Mouse (Mus musculus) hindbrain, embryonic 16.5 days (tissue): Measurements from ENCODE around the gene Zfp280b. TPM values are rescaled to one million over a fixed set of nuclear protein-coding genes. Genes with fewer than 3 reads are reported as not detected.
A peak's percentile ranks its signal among the peaks of the same experiment; 100 is the strongest.

Source experiments
- ATAC-seq: fragments of 200-750 bp; cut with Nextera tagmentation; 2 replicates; pipeline ENCODE4 v1.8.0; 2017; ENCODE audit warnings: moderate TSS enrichment, moderate library complexity
- H3K27ac ChIP-seq: fragments of 300-500 bp; sonication (generic); 2 replicates; pipeline ENCODE4 v1.5.1; 2014; ENCODE audit warnings: low read depth, mild to moderate bottlenecking, control low read depth, low read length, moderate library complexity
- H3K27me3 ChIP-seq: fragments of 300-500 bp; sonication (generic); replicated peaks from 2 replicates; pipeline ENCODE4 v1.6.1; 2014; ENCODE audit warnings: low read length; ENCODE audit not compliant: control insufficient read depth, insufficient read depth
- H3K36me3 ChIP-seq: fragments of 300-500 bp; sonication (generic); 2 replicates; pipeline ENCODE4 v1.6.1; 2014; ENCODE audit warnings: mild to moderate bottlenecking, low read length, moderate library complexity, mixed read lengths; ENCODE audit not compliant: control insufficient read depth, insufficient read depth
- H3K4me1 ChIP-seq: fragments of 300-500 bp; sonication (generic); 2 replicates; pipeline ENCODE4 v1.6.1; 2014; ENCODE audit warnings: low read depth, low read length; ENCODE audit not compliant: control insufficient read depth, insufficient read depth
- H3K4me2 ChIP-seq: fragments of 300-500 bp; sonication (generic); 2 replicates; pipeline ENCODE4 v1.6.1; 2014; ENCODE audit warnings: mild to moderate bottlenecking, low read length, control low read depth, moderate library complexity
- H3K4me3 ChIP-seq: fragments of 300-500 bp; sonication (generic); 2 replicates; pipeline ENCODE4 v1.5.1; 2014; ENCODE audit warnings: mild to moderate bottlenecking, low read length, control low read depth, moderate library complexity
- H3K9ac ChIP-seq: fragments of 300-500 bp; sonication (generic); 2 replicates; pipeline ENCODE4 v1.6.1; 2014; ENCODE audit warnings: low read depth, mild to moderate bottlenecking, control low read depth, low read length, moderate library complexity
- H3K9me3 ChIP-seq: fragments of 300-500 bp; sonication (generic); 2 replicates; pipeline ENCODE4 v1.6.1; 2014; ENCODE audit warnings: mild to moderate bottlenecking, low read length, moderate library complexity; ENCODE audit not compliant: control insufficient read depth
- WGBS: fragments of 180-500 bp; shearing (Covaris S2); extraction: QIAGEN DNeasy Blood & Tissue Kit; methylation state at CpG from one replicate; pipeline ENCODE4 v1.1.7; 2014; 5-methylcytosine and 5-hydroxymethylcytosine counted together
- polyA plus RNA-seq: library from polyadenylated mRNA; unstranded; fragments of >200 nt; fragmentation: Nextera tagmentation; extraction: Ambion mirVana; gene quantifications from 2 replicates; pipeline ENCODE4 v1.2.1, GENCODE M21; 2015

The Zfp280b gene
- polyA plus RNA-seq, 1 experiment from 2014 or later: 10.3 TPM

DNA sequence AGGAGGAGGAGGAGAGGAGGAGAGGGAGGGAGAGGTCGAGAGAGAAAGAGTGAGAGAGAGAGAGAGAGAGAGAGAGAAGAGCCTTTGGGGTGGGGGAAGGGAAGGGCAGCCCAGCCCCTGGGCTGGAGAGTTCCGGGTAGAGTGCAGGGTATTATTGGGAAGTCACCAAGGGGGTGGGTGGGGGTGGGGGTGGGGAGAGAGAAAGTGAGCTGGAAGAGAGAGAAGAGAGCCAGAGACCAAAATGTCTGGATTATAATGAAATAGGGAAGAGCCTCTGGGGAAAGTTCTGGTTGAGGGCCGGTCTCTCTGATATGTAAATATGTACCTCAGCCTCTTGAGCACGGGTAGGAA, 4.5 kb upstream of the Zfp280b start:
- WGBS: 30% methylated on average over 4 of the region's 4 CpGs
- ATAC-seq: no peak
- H3K4me2 ChIP-seq: no peak overlapping the region

DNA sequence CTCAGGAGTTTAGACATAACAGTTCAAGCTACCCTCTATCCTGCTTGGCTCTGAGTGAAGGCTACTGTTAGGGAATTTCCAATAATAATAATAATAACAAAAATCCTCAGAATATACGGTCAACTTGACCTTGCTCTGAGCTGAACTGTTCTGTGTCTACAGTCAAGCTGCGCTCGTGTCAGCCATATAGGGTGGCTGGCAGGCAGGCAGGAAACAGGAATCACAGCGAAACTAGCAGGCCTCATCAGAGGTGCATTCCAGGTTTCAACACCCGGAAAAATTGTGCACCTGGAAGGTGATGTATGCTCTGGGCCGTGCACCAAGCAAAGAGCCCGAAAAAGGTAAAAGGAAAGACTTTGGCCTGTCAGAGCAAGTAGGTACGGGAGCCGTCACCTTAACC, 4.1 kb upstream of the Zfp280b start:
- 76% methylated on average over 9 of the region's 9 CpGs for WGBS
- no peak overlapping the region for H3K27ac ChIP-seq
- no peaks in the 10 kb centered on the region for H3K27me3 ChIP-seq
- ATAC-seq: no peak
- no peak overlapping the region for H3K4me3 ChIP-seq
- H3K36me3 ChIP-seq: no peaks in the 10 kb centered on the region
- H3K4me1 ChIP-seq: peaks cover 7% of the 10 kb centered on the region
- H3K9ac ChIP-seq: no peak overlapping the region
- H3K9me3 ChIP-seq: peaks cover 4% of the 10 kb centered on the region; the same call in 1 of the 2 replicates
- no peak overlapping the region for H3K4me2 ChIP-seq

More for the DNA sequence above, 4.5 kb upstream of the Zfp280b start:
- H3K27me3 ChIP-seq: no peaks in the 10 kb centered on the region
- peaks cover 4% of the 10 kb centered on the region; the same call in 1 of the 2 replicates for H3K9me3 ChIP-seq
- H3K9ac ChIP-seq: no peak overlapping the region
- H3K4me1 ChIP-seq: peaks cover 3% of the 10 kb centered on the region
- H3K36me3 ChIP-seq: no peaks in the 10 kb centered on the region
- H3K27ac ChIP-seq: no peak overlapping the region
- no peak overlapping the region for H3K4me3 ChIP-seq

DNA sequence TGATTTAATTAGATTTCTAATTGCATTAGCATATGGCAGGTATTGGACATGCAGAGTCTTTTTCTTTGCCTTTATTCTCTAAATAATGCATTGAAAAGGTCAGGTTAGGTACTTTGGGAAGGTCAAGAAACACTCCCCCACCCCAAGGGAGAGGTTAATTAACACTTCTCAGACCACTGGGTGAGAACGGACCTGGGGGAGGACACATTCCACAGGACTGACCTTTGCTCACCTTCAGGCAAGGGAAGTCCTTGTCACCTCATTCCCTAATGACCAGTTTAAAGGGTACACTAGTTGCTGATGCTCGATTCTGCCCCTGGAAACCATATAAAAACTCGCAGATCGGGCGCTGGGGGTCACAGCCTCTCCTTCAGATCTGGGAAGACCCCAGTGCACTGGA, 3.2 kb upstream of the Zfp280b start:
- H3K4me3 ChIP-seq: no peak overlapping the region
- peaks cover 4% of the 10 kb centered on the region; the same call in 1 of the 2 replicates for H3K9me3 ChIP-seq
- no peak overlapping the region for H3K9ac ChIP-seq
- ATAC-seq: no peak
- H3K27me3 ChIP-seq: no peaks in the 10 kb centered on the region
- no peaks in the 10 kb centered on the region for H3K36me3 ChIP-seq
- H3K27ac ChIP-seq: no peak overlapping the region
- H3K4me1 ChIP-seq: peaks cover 13% of the 10 kb centered on the region
- no peak overlapping the region for H3K4me2 ChIP-seq
- WGBS: 67% methylated on average over 5 of the region's 5 CpGs

DNA sequence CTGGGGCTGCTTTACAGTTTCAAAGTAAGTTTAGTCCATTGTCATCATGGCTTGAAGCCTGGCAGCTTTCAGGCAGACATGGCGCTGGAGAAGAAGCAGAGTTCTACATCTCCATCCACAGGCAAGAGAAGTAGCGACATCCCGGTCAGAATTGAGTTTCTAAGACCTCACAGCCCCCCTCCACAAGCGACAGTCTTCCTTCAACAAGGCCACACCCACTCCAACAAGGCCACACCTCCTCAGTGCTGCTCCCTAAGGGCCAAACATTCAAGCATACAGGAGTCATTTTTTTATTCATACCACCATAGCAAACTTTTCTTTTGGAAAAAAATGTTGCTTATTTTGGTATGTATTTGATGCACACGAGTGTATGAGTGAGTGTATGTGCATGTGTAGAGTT, 2.0 kb upstream of the Zfp280b start:
- WGBS: 54% methylated on average over 5 of the region's 5 CpGs
- no peaks in the 10 kb centered on the region for H3K9me3 ChIP-seq
- no peak overlapping the region for H3K9ac ChIP-seq
- no peak overlapping the region for H3K4me3 ChIP-seq
- H3K27ac ChIP-seq: no peak overlapping the region
- H3K4me1 ChIP-seq: peaks cover 13% of the 10 kb centered on the region
- H3K27me3 ChIP-seq: no peaks in the 10 kb centered on the region
- no peaks in the 10 kb centered on the region for H3K36me3 ChIP-seq
- ATAC-seq: no peak
- H3K4me2 ChIP-seq: no peak overlapping the region

DNA sequence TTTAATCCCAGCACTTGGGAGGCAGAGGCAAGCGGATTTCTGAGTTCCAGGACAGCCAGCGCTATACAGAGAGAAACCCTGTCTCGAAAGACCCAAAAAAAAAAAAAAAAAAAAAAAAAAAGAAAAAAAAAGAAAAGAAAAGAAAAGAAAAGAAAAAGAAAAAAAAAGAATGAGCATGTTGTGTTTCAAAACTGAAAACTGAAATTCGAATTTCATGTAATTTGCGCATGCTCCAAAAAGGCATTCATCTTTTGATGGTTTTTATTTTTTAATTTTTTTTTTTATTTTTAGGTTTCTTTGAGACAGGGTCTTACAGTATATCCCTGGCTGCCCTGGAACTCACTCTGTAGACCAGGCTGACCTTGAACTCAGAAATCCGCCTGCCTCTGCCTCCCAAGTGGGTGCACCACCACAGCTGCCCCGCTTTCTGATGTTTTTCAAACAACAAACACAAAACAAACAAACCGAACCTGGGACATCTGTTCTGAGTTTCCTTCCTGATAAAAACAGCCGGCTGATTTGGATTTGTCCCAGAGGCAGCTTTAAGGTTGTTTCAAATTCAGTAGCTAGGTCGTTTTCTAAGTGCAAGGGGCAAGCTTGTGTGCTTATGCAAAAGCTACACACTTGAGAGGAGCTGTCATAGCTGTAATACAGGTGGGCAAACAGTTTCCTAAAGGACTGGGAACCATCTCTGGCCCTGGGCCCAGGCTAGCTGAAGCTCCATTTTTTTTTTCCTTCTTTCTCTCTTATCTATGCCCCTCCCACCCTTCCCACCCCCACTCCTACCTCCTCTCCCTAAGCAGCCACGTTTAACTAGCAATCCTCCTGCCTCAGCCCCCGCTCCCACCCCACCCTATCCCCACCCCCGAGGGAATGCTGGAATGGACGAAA, 694 bp upstream of the Zfp280b start:
- H3K9ac ChIP-seq: peak overlapping the region; percentile 92
- H3K4me2 ChIP-seq: peak overlapping the region; percentile 79
- no peaks in the 10 kb centered on the region for H3K36me3 ChIP-seq
- no peaks in the 10 kb centered on the region for H3K27me3 ChIP-seq
- peak overlapping the region; percentile 78 for H3K27ac ChIP-seq
- 54% methylated on average over 14 of the region's 14 CpGs for WGBS
- H3K9me3 ChIP-seq: no peaks in the 10 kb centered on the region
- ATAC-seq: peak; percentile 73; the same call in 1 of the 2 replicates
- peak overlapping the region; percentile 80 for H3K4me3 ChIP-seq
- peaks cover 13% of the 10 kb centered on the region for H3K4me1 ChIP-seq

DNA sequence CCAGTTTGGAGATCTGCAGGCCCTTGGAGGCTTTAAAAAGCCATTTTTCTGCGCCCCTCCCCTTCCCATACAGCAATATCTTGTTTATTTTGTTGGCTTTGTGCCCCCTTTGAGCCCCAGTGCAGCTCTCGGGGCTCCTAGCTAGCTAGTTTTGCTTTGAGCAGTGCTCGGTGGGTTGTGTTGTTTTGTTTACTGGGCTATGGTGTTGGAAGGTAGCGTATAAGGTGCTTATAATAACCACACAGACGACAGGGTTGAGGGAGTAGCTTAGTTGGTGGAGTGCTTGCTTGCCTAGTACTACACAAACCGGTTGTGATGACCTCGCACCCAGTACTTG, 637 bp downstream of the Zfp280b start:
- H3K27me3 ChIP-seq: no peaks in the 10 kb centered on the region
- H3K4me1 ChIP-seq: peaks cover 13% of the 10 kb centered on the region
- H3K9ac ChIP-seq: peak overlapping the region; percentile 92
- no peak for ATAC-seq
- H3K4me2 ChIP-seq: peak overlapping the region; percentile 79
- H3K4me3 ChIP-seq: peak overlapping the region; percentile 80
- H3K36me3 ChIP-seq: peaks cover 2% of the 10 kb centered on the region
- WGBS: 19% methylated on average over 7 of the region's 7 CpGs
- no peaks in the 10 kb centered on the region for H3K9me3 ChIP-seq
- H3K27ac ChIP-seq: no peak overlapping the region

DNA sequence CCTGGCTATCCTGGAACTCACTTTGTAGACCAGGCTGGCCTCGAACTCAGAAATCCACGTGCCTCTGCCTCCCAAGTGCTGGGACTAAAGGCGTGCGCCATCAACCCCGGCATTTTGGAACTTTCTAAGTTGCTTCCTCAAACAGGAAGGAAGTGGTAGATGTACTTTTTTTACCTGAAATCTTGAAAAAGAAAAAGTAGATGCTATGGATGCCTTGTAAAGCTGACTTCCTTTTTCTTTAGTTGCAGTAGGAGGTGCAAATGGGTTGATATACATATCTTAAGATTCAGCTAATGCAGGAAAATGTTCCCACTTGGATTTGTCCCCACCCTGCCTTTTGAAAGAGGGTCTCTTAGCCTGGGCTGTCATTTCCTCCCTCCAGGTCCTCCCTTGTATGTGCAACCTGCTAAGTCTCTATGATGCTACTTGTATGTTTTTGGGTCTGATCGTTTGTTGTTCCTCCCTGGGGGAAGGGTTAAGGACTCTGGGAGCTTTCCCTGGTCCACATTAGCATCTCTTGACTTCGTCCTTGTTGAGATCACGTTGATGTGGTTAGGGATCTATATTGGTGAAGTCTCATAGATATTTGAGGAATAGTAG, 1.7 kb downstream of the Zfp280b start:
- H3K9me3 ChIP-seq: no peaks in the 10 kb centered on the region
- 89% methylated on average over 8 of the region's 8 CpGs for WGBS

DNA sequence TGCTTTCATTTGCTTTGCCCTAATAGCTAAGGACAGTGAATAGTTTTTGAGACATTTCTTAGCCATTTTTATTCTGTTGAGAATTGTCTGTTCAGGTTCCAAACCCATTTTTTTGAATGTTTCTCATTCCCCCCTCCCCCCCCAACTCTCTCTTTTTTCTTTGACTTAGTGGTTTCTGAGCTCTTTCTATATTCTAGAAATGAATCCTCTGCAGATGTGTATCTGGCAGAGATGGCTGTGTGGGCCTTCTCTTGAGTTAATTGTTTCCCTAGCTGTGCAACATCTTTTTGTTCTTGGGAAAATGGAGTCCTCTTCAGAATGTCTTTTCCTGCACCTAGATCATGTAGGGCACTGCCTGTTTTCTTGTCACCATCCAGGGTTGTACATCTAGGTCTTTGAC, 2.8 kb downstream of the Zfp280b start:
- H3K36me3 ChIP-seq: peaks cover 23% of the 10 kb centered on the region
- H3K9me3 ChIP-seq: no peaks in the 10 kb centered on the region
- no peak for ATAC-seq
- H3K4me1 ChIP-seq: peaks cover 13% of the 10 kb centered on the region
- H3K4me2 ChIP-seq: no peak overlapping the region
- H3K4me3 ChIP-seq: no peak overlapping the region
- H3K27ac ChIP-seq: no peak overlapping the region
- H3K9ac ChIP-seq: no peak overlapping the region
- no peaks in the 10 kb centered on the region for H3K27me3 ChIP-seq

More for the DNA sequence above, 1.7 kb downstream of the Zfp280b start:
- H3K9ac ChIP-seq: no peak overlapping the region
- no peak for ATAC-seq
- no peak overlapping the region for H3K4me3 ChIP-seq
- H3K27me3 ChIP-seq: no peaks in the 10 kb centered on the region
- H3K27ac ChIP-seq: no peak overlapping the region
- no peak overlapping the region for H3K4me2 ChIP-seq
- H3K36me3 ChIP-seq: peaks cover 12% of the 10 kb centered on the region
- H3K4me1 ChIP-seq: peaks cover 13% of the 10 kb centered on the region

DNA sequence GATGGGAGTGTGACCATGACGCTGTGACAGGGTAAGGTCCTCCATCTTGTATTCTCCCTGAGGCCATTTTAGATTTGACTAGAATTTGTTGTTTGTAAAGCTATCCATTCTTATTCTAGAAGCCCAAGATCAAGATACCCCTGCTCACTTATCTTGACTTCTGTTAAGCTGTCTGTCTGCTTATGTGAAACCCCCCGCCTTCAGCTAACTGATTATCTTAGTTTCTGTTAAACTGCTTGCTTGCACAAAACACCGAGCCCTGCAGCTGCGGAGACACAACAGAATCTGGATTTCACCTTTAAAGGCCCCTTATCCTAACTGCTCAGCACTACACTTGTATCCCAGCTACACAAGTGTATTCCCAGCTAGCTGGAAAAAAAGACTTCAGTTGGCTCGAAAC, 4.5 kb downstream of the Zfp280b start:
- H3K4me1 ChIP-seq: peaks cover 10% of the 10 kb centered on the region
- H3K9ac ChIP-seq: no peak overlapping the region
- no peaks in the 10 kb centered on the region for H3K9me3 ChIP-seq
- no peak overlapping the region for H3K4me2 ChIP-seq
- peaks cover 31% of the 10 kb centered on the region for H3K36me3 ChIP-seq
- no peaks in the 10 kb centered on the region for H3K27me3 ChIP-seq
- WGBS: 96% methylated on average over 5 of the region's 5 CpGs
- no peak overlapping the region for H3K27ac ChIP-seq
- no peak for ATAC-seq
- H3K4me3 ChIP-seq: no peak overlapping the region
